Mouse (Mus musculus) forebrain, embryonic 15.5 days (tissue): ENCODE measurements around the gene Rpl31. TPM values are rescaled to one million over a fixed set of nuclear protein-coding genes. Genes with fewer than 3 reads are reported as not detected.

ENCODE experiments used
- ATAC-seq: fragments of 200-750 bp; cut with Nextera tagmentation; replicated peaks from 2 replicates; pipeline ENCODE4 v1.8.0; 2017; ENCODE audit warnings: mild to moderate bottlenecking, moderate TSS enrichment, moderate library complexity
- H3K27ac ChIP-seq: fragments of 300-500 bp; sonication (generic); replicated peaks from 2 replicates; pipeline ENCODE4 v1.5.1; 2015; ENCODE audit warnings: mild to moderate bottlenecking, inconsistent platforms
- H3K27me3 ChIP-seq: fragments of 300-500 bp; sonication (generic); 2 replicates; pipeline ENCODE4 v1.6.1; 2015; ENCODE audit warnings: inconsistent platforms
- H3K36me3 ChIP-seq: fragments of 300-500 bp; sonication (generic); 2 replicates; pipeline ENCODE4 v1.6.1; 2015; ENCODE audit warnings: mild to moderate bottlenecking, inconsistent platforms
- H3K4me1 ChIP-seq: fragments of 300-500 bp; sonication (generic); 2 replicates; pipeline ENCODE4 v1.6.1; 2015; ENCODE audit warnings: inconsistent platforms
- H3K4me2 ChIP-seq: fragments of 300-500 bp; sonication (generic); replicated peaks from 2 replicates; pipeline ENCODE4 v1.6.1; 2015; ENCODE audit warnings: mild to moderate bottlenecking, inconsistent platforms
- H3K4me3 ChIP-seq: fragments of 300-500 bp; sonication (generic); 2 replicates; pipeline ENCODE4 v1.5.1; 2015; ENCODE audit warnings: mild to moderate bottlenecking, inconsistent platforms
- H3K9ac ChIP-seq: fragments of 300-500 bp; sonication (generic); replicated peaks from 2 replicates; pipeline ENCODE4 v1.6.1; 2015; ENCODE audit warnings: mild to moderate bottlenecking, inconsistent platforms
- H3K9me3 ChIP-seq: fragments of 300-500 bp; sonication (generic); 2 replicates; pipeline ENCODE4 v1.6.1; 2016; ENCODE audit warnings: inconsistent platforms
- WGBS: fragments of 180-500 bp; shearing (Covaris S2); methylation state at CpG from one replicate; pipeline ENCODE4 v1.1.7; 2015; ENCODE audit warnings: mixed read lengths; 5-methylcytosine and 5-hydroxymethylcytosine counted together
- polyA plus RNA-seq: library from polyadenylated mRNA; unstranded; fragments of >200 nt; fragmentation: Nextera tagmentation; extraction: Ambion mirVana; gene quantifications from 2 replicates; pipeline ENCODE4 v1.2.1, GENCODE M21; 2015

The Rpl31 gene
- polyA plus RNA-seq, 1 experiment from 2014 or later, result 324 TPM

- peaks cover 46% of the 10 kb centered on the region for H3K36me3 ChIP-seq
- no peak overlapping the region for H3K4me3 ChIP-seq
- no peak for ATAC-seq
- no peak overlapping the region for H3K4me2 ChIP-seq
- H3K4me1 ChIP-seq, result peaks cover 19% of the 10 kb centered on the region
- no peaks in the 10 kb centered on the region for H3K9me3 ChIP-seq
- no peak overlapping the region for H3K9ac ChIP-seq
- no peaks in the 10 kb centered on the region for H3K27me3 ChIP-seq
- no peak overlapping the region for H3K27ac ChIP-seq
- 90% methylated on average over 6 of the region's 6 CpGs for WGBS
Measured at GRCm38 (mm10) chr1:39370431-39370830, 2.8 kb downstream of the Rpl31 start.

- H3K4me1 ChIP-seq, result peaks cover 12% of the 10 kb centered on the region
- H3K4me2 ChIP-seq, result no peak overlapping the region
- no peaks in the 10 kb centered on the region for H3K27me3 ChIP-seq
- H3K4me3 ChIP-seq, result no peak overlapping the region
- no peak overlapping the region for H3K27ac ChIP-seq
- H3K9me3 ChIP-seq, result no peaks in the 10 kb centered on the region
- ATAC-seq, result no peak
- 79% methylated on average over 8 of the region's 8 CpGs for WGBS
- peaks cover 53% of the 10 kb centered on the region for H3K36me3 ChIP-seq
- no peak overlapping the region for H3K9ac ChIP-seq
Measured at GRCm38 (mm10) chr1:39372220-39372843, 4.7 kb downstream of the Rpl31 start.

DNA sequence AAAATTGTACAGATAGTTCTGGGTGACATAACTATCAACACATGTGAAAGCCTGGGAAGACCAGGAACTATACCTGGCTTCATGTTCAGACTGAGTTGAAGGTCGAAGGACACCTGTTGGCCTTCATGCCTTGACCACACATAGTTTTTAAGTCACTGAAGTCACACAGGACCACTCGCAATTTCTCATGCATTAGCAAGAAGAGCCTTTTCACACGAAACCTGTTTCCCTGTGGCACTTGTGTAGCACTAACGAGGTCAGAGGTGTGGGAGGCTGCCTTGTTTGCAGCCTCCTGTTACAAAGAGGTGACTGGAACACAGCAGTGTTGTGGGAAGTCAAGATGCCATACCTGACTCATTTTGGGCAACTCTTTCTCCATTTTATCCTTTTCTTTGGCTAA lies 5.7 kb downstream of the Rpl31 start:
- no peaks in the 10 kb centered on the region for H3K9me3 ChIP-seq
- peaks cover 12% of the 10 kb centered on the region for H3K4me1 ChIP-seq
- peaks cover 53% of the 10 kb centered on the region for H3K36me3 ChIP-seq
- H3K27ac ChIP-seq, result no peak overlapping the region
- H3K9ac ChIP-seq, result no peak overlapping the region
- no peaks in the 10 kb centered on the region for H3K27me3 ChIP-seq
- ATAC-seq, result no peak
- no peak overlapping the region for H3K4me2 ChIP-seq
- H3K4me3 ChIP-seq, result no peak overlapping the region
- 60% methylated on average over 4 of the region's 4 CpGs for WGBS

DNA sequence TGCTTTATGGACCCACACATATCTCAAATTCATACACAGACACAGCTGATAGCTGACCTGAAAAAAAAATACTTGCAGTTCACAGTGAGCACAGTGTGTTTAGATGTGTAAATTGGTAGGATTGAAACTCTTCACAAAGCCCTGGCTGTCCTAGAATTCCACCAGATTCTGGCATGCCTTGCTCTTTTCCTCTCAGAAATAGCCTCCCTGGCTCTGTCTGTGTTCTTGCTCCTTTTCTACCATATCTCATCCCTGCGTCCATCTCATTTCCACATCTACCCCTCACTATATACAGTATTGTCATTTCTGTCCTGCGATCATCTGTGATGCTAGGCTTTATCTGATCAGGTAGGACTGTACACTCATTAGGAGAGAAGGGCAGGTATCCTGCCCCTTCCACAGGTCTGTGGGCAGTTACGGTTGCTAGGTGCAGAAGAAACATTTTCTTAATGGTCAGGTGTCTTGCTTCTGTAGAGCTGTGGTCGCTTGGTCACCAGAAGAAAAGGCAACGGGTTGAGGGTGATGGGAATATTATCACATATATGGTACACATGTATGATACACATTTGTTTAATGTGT lies 6.7 kb downstream of the Rpl31 start:
- Histone ChIP-seq H3K36me3 (peaks cover 53% of the 10 kb centered on the region), H3K27ac (no peak overlapping the region), H3K4me3 (no peak overlapping the region), H3K4me2 (no peak overlapping the region), H3K9me3 (no peaks in the 10 kb centered on the region), H3K9ac (no peak overlapping the region), H3K4me1 (peaks cover 4% of the 10 kb centered on the region), H3K27me3 (no peaks in the 10 kb centered on the region)
- 89% methylated on average over 5 of the region's 5 CpGs for WGBS
- ATAC-seq, result no peak

DNA sequence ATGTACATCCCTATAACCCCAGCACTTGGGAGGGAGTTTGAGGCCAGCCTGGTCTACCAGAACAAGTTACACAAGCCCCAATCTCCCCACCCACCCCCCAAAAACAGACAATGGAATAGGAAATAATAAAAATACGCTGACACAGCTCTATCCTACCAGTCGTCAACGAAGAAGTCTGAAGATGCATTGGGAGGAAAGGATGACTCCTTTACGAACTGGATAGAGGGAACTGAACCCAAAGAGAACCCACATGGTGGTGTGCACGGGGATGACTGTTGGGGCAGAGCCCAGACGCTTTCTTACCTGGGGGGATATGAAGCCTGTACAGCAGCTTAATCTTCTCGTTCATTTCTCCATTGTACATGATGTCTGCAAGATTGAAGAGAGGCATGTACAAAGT lies 8.5 kb downstream of the Rpl31 start:
- Histone ChIP-seq H3K36me3 (peaks cover 42% of the 10 kb centered on the region), H3K4me2 (no peak overlapping the region), H3K27ac (no peak overlapping the region), H3K27me3 (no peaks in the 10 kb centered on the region), H3K4me1 (no peaks in the 10 kb centered on the region), H3K9me3 (no peaks in the 10 kb centered on the region), H3K4me3 (no peak overlapping the region), H3K9ac (no peak overlapping the region)
- no peak for ATAC-seq
- 85% methylated on average over 7 of the region's 7 CpGs for WGBS

DNA sequence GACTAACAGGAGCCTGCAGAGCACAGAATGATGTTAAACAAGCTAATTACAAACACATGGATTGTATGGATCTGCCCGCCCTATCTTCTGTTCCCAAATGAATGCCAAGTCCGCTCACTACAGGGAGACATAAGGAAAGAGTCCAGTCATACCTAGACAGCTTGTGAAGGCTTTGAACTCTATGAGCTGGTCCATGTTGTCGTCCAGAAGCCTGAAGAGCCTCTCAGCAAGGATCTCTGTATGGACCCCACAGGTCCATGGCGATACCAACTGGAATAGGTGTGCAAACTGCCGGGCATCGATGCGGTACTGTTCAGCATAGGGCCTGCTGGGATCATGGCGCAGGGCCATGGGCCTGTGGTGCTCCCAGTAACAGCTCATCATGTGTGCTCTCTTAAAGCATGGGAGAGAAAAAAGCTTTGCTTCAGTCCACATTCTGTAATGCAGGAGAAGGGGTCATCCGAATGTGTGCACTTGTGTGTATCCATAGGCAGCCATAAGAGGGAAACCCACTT lies 9.1 kb downstream of the Rpl31 start:
- no peak overlapping the region for H3K4me2 ChIP-seq
- no peak overlapping the region for H3K27ac ChIP-seq
- no peak for ATAC-seq
- H3K4me3 ChIP-seq, result no peak overlapping the region
- H3K4me1 ChIP-seq, result no peaks in the 10 kb centered on the region
- H3K27me3 ChIP-seq, result no peaks in the 10 kb centered on the region
- peaks cover 35% of the 10 kb centered on the region for H3K36me3 ChIP-seq
- no peaks in the 10 kb centered on the region for H3K9me3 ChIP-seq
- 95% methylated on average over 9 of the region's 9 CpGs for WGBS
- no peak overlapping the region for H3K9ac ChIP-seq

- ATAC-seq, result no peak
- no peaks in the 10 kb centered on the region for H3K4me1 ChIP-seq
- H3K9ac ChIP-seq, result no peak overlapping the region
- H3K36me3 ChIP-seq, result peaks cover 17% of the 10 kb centered on the region
- H3K4me3 ChIP-seq, result no peak overlapping the region
- 68% methylated on average over 1 of the region's 1 CpGs for WGBS
- no peak overlapping the region for H3K4me2 ChIP-seq
- H3K27me3 ChIP-seq, result no peaks in the 10 kb centered on the region
- H3K9me3 ChIP-seq, result no peaks in the 10 kb centered on the region
- H3K27ac ChIP-seq, result no peak overlapping the region
Measured at GRCm38 (mm10) chr1:39378540-39378939, 10.9 kb downstream of the Rpl31 start.

GRCm38 (mm10) chr1:39379021-39379420 lies 11.4 kb downstream of the Rpl31 start:
- H3K9ac ChIP-seq, result no peak overlapping the region
- no peak overlapping the region for H3K4me3 ChIP-seq
- peaks cover 13% of the 10 kb centered on the region; the same call in 1 of the 2 replicates for H3K36me3 ChIP-seq
- H3K27me3 ChIP-seq, result no peaks in the 10 kb centered on the region
- WGBS, result 78% methylated on average over 5 of the region's 5 CpGs
- H3K4me2 ChIP-seq, result no peak overlapping the region
- no peak overlapping the region for H3K27ac ChIP-seq
- H3K9me3 ChIP-seq, result no peaks in the 10 kb centered on the region
- no peak for ATAC-seq
- H3K4me1 ChIP-seq, result no peaks in the 10 kb centered on the region

GRCm38 (mm10) chr1:39381017-39381416 lies 13.4 kb downstream of the Rpl31 start:
- Histone ChIP-seq H3K4me2 (no peak overlapping the region), H3K27me3 (no peaks in the 10 kb centered on the region), H3K27ac (no peak overlapping the region), H3K4me3 (no peak overlapping the region), H3K4me1 (no peaks in the 10 kb centered on the region), H3K9me3 (no peaks in the 10 kb centered on the region), H3K9ac (no peak overlapping the region), H3K36me3 (peaks cover 7% of the 10 kb centered on the region; the same call in 1 of the 2 replicates)
- WGBS, result 93% methylated on average over 9 of the region's 9 CpGs
- no peak for ATAC-seq

DNA sequence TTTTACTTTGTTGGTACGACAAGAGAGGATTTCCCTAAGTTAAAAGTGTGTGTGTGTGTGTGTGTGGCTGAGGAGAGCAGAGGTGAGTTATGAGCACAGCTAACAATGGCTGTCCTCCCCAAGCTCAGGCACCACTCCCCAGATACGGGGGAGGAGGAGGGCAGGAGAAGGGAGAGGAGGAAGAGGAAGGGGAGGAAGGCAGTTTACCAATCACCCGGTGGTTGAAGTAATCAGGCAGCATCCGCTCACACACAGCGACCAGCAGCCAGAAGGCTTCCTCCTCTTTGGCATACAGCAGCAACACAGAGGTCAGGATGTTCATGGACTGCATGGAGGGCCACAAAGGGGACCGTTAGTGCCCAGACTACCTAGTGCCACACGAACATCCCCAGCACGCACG lies 17.3 kb downstream of the Rpl31 start:
- no peak overlapping the region for H3K4me3 ChIP-seq
- no peak overlapping the region for H3K4me2 ChIP-seq
- H3K27me3 ChIP-seq, result no peaks in the 10 kb centered on the region
- WGBS, result 85% methylated on average over 9 of the region's 9 CpGs
- H3K4me1 ChIP-seq, result no peaks in the 10 kb centered on the region
- no peak overlapping the region for H3K27ac ChIP-seq
- no peak for ATAC-seq
- no peaks in the 10 kb centered on the region for H3K36me3 ChIP-seq
- no peak overlapping the region for H3K9ac ChIP-seq
- no peaks in the 10 kb centered on the region for H3K9me3 ChIP-seq

DNA sequence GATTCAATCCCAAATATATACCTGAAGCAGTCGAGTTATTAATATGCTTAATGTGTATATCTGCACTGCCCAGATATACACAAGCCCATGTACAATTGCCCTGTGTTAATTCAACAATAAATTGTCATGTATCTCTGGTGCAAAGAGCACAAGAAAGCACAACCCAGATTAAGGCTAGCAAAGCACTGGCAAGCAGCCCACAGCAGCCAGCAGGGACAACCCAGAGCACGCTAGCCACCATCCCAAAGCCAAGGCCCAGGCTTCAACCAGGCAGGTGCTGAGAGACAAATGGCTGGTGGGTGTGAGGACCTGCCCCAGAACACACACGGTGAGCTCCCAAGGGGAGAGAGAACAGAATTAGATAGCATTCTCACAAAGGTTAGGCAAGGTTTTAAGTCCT lies 18.8 kb downstream of the Rpl31 start:
- H3K27me3 ChIP-seq, result no peaks in the 10 kb centered on the region
- no peak overlapping the region for H3K9ac ChIP-seq
- ATAC-seq, result no peak
- H3K27ac ChIP-seq, result no peak overlapping the region
- H3K9me3 ChIP-seq, result no peaks in the 10 kb centered on the region
- no peak overlapping the region for H3K4me2 ChIP-seq
- H3K4me1 ChIP-seq, result no peaks in the 10 kb centered on the region
- WGBS, result 86% methylated on average over 3 of the region's 3 CpGs
- no peaks in the 10 kb centered on the region for H3K36me3 ChIP-seq
- H3K4me3 ChIP-seq, result no peak overlapping the region

DNA sequence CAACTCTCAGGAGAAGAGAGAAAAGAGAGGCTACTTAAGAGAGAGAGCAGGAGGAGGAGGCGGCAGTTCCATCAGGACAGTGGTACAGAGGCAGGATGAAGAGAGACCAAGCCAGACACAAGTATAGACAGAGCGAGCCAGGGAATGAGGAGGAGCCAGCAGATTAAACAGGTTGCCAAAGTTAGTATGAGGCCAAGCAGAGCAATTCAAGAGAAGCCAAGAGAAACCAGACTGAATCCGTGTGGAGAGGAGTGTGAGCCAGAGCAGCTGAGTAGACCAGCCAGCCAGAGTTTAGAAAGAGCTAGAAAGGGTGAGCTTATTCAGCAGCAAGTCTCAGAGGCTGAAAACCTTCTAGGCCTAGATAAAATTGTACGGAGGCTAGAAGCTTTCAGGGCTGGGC lies 19.9 kb downstream of the Rpl31 start:
- H3K27ac ChIP-seq, result peak overlapping the region; percentile 69
- no peak overlapping the region for H3K4me3 ChIP-seq
- no peaks in the 10 kb centered on the region for H3K27me3 ChIP-seq
- H3K4me1 ChIP-seq, result no peaks in the 10 kb centered on the region
- no peaks in the 10 kb centered on the region for H3K36me3 ChIP-seq
- no peak overlapping the region for H3K4me2 ChIP-seq
- 75% methylated on average over 4 of the region's 4 CpGs for WGBS
- H3K9ac ChIP-seq, result no peak overlapping the region
- peak; percentile 53 for ATAC-seq
- H3K9me3 ChIP-seq, result no peaks in the 10 kb centered on the region

GRCm38 (mm10) chr1:39388163-39388562 lies 20.5 kb downstream of the Rpl31 start:
- Histone ChIP-seq H3K9me3 (no peaks in the 10 kb centered on the region), H3K36me3 (no peaks in the 10 kb centered on the region), H3K27me3 (no peaks in the 10 kb centered on the region), H3K9ac (no peak overlapping the region), H3K27ac (peak overlapping the region; percentile 69), H3K4me2 (no peak overlapping the region), H3K4me3 (no peak overlapping the region), H3K4me1 (no peaks in the 10 kb centered on the region)
- 81% methylated on average over 2 of the region's 2 CpGs for WGBS
- ATAC-seq, result no peak
